Mouse (Mus musculus) forebrain, embryonic 16.5 days (tissue): ENCODE results near the gene Usp48. TPM values are rescaled to one million over a fixed set of nuclear protein-coding genes. Genes with fewer than 3 reads are reported as not detected.
"Not testable (repeated sequence)": the region's sequence is repeated elsewhere in the genome, so short reads cannot be mapped to it uniquely, and the experiment has no call there.

Experiments used
- ATAC-seq: fragments of 200-750 bp; cut with Nextera tagmentation; 2 replicates; pipeline ENCODE4 v1.8.0; 2017; ENCODE audit warnings: mild to moderate bottlenecking, moderate library complexity
- H3K27ac ChIP-seq: fragments of 300-500 bp; sonication (generic); 2 replicates; pipeline ENCODE4 v1.5.1; 2014; ENCODE audit warnings: low read length, control low read depth
- H3K27me3 ChIP-seq: fragments of 300-500 bp; sonication (generic); replicated peaks from 2 replicates; pipeline ENCODE4 v1.6.1; 2014; ENCODE audit warnings: low read length; ENCODE audit not compliant: control insufficient read depth, insufficient read depth
- H3K36me3 ChIP-seq: fragments of 300-500 bp; sonication (generic); 2 replicates; pipeline ENCODE4 v1.6.1; 2014; ENCODE audit not compliant: control insufficient read depth, insufficient read depth
- H3K4me1 ChIP-seq: fragments of 300-500 bp; sonication (generic); replicated peaks from 2 replicates; pipeline ENCODE4 v1.6.1; 2014; ENCODE audit warnings: low read length; ENCODE audit not compliant: control insufficient read depth, insufficient read depth
- H3K4me2 ChIP-seq: fragments of 300-500 bp; sonication (generic); 2 replicates; pipeline ENCODE4 v1.6.1; 2014; ENCODE audit warnings: mild to moderate bottlenecking, low read length, control low read depth
- H3K4me3 ChIP-seq: fragments of 300-500 bp; sonication (generic); replicated peaks from 2 replicates; pipeline ENCODE4 v1.5.1; 2014; ENCODE audit warnings: mild to moderate bottlenecking, low read length, control low read depth
- H3K9ac ChIP-seq: fragments of 300-500 bp; sonication (generic); replicated peaks from 2 replicates; pipeline ENCODE4 v1.6.1; 2014; ENCODE audit warnings: low read depth, low read length, control low read depth
- H3K9me3 ChIP-seq: fragments of 300-500 bp; sonication (generic); 2 replicates; pipeline ENCODE4 v1.6.1; 2016; ENCODE audit warnings: low read length; ENCODE audit not compliant: control insufficient read depth
- WGBS: fragments of 180-500 bp; shearing (Covaris S2); extraction: QIAGEN DNeasy Blood & Tissue Kit; methylation state at CpG from one replicate; pipeline ENCODE4 v1.1.7; 2014; 5-methylcytosine and 5-hydroxymethylcytosine counted together
- polyA plus RNA-seq: library from polyadenylated mRNA; unstranded; fragments of >200 nt; fragmentation: Nextera tagmentation; extraction: Ambion mirVana; gene quantifications from 2 replicates; pipeline ENCODE4 v1.2.1, GENCODE M21; 2015

Usp48 gene
- polyA plus RNA-seq, 1 experiment from 2014 or later, result 80.1 TPM

DNA sequence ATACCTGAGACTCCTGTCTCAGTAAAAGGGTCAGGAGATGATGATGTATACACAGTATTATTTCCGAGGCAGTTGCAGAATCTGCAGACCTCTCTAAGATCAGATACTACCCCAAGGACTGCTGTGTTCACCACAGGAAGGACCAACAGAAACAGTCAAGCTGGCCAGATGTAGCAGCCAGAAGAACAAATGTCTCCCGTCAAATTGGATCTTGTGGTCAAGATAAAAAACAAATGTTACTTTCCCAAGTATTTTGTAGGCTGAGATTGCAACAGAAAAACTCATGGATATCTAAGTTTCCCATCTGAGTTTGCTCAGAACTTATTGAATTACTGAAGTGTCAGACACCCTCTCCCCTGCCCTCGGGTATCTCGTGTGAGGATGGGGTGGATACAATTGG lies 13.8 kb upstream of the Usp48 start:
- H3K27me3 ChIP-seq, result no peaks in the 10 kb centered on the region; the same call in 1 of the 2 replicates
- H3K4me1 ChIP-seq, result 0 out of 2 replicates have a peak, but pooled peaks cover 4% of the 10 kb centered on the region
- H3K9ac ChIP-seq, result no peak overlapping the region
- H3K4me3 ChIP-seq, result no peak overlapping the region
- H3K27ac ChIP-seq, result no peak overlapping the region
- 57% methylated on average over 4 of the region's 4 CpGs for WGBS
- H3K9me3 ChIP-seq, result no peaks in the 10 kb centered on the region
- no peak for ATAC-seq
- H3K36me3 ChIP-seq, result no peaks in the 10 kb centered on the region
- no peak overlapping the region for H3K4me2 ChIP-seq

DNA sequence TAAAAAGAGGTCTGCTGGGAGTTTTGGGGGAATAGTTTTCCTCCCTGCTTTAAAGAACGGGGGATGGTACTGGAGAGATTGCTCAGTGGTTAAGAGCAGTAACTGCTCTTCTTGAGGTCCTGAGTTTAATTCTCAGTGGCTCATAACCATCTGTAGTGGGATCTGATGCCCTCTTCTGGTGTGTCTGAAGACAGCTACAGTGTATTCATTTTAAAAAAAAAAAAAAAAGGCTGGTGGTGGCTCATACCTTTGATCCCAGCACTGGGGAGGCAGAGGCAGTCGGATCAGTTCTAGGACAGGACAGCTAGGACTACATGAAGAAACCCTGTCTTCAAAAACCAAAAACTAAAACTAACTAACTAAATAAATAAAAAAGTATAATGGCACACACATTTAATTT lies 13.3 kb upstream of the Usp48 start:
- WGBS, result 63% methylated on average over 2 of the region's 2 CpGs
- Histone ChIP-seq H3K4me2 (no peak overlapping the region), H3K9me3 (no peaks in the 10 kb centered on the region)

DNA sequence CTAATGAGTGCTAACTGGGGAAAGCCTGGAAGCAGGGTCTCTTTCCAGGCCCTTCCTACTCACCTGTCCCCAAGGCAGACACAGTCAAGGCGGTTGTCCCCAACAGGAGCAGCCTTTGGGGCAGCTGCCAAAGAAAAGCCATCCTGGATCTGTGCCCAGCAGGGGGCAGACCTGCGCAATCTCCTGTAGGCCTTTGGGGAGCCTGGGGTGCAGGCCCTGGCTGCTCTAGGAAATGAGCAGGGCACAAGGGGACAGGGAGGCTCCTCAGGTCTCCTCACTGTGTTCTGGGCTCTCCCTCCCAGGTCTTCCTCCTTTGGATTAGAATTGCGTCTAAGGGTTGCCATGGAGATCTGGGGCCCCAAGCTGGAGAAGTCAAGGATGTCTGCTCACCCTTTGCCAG lies 11.7 kb upstream of the Usp48 start:
- H3K4me3 ChIP-seq, result no peak overlapping the region
- H3K9me3 ChIP-seq, result no peaks in the 10 kb centered on the region
- no peaks in the 10 kb centered on the region; the same call in 1 of the 2 replicates for H3K27me3 ChIP-seq
- H3K36me3 ChIP-seq, result no peaks in the 10 kb centered on the region
- no peak overlapping the region for H3K4me2 ChIP-seq
- H3K27ac ChIP-seq, result no peak overlapping the region
- WGBS, result 27% methylated on average over 3 of the region's 3 CpGs
- H3K4me1 ChIP-seq, result 0 out of 2 replicates have a peak, but pooled peaks cover 4% of the 10 kb centered on the region
- no peak for ATAC-seq
- H3K9ac ChIP-seq, result no peak overlapping the region

More for the DNA sequence above, 13.3 kb upstream of the Usp48 start:
- no peak for ATAC-seq
- Histone ChIP-seq H3K9ac (no peak overlapping the region), H3K27ac (no peak overlapping the region), H3K4me3 (no peak overlapping the region), H3K36me3 (no peaks in the 10 kb centered on the region), H3K27me3 (no peaks in the 10 kb centered on the region; the same call in 1 of the 2 replicates), H3K4me1 (0 out of 2 replicates have a peak, but pooled peaks cover 4% of the 10 kb centered on the region)

DNA sequence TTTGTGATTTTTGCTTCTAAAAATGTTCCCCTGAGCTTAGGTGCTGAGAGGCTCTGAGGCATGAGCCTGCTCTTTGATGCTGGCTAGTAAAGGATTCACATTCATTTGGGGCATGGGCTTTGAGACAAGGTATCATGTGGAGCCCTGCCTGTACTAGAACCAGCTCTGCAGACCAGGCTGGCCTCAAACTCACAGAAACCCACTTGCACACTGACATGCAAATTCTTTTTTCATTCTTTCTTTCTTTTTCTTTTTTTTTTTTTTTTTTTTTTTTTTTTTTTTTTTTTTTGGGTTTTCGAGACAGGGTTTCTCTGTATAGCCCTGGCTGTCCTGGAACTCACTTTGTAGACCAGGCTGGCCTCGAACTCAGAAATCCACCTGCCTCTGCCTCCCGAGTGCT lies 4.5 kb upstream of the Usp48 start:
- H3K36me3 ChIP-seq, H3K4me2 ChIP-seq, H3K4me3 ChIP-seq, H3K27ac ChIP-seq, H3K9ac ChIP-seq, H3K27me3 ChIP-seq, H3K9me3 ChIP-seq, ATAC-seq, H3K4me1 ChIP-seq: not testable (repeated sequence)
- WGBS, result 100% methylated on average over 1 of the region's 3 CpGs

DNA sequence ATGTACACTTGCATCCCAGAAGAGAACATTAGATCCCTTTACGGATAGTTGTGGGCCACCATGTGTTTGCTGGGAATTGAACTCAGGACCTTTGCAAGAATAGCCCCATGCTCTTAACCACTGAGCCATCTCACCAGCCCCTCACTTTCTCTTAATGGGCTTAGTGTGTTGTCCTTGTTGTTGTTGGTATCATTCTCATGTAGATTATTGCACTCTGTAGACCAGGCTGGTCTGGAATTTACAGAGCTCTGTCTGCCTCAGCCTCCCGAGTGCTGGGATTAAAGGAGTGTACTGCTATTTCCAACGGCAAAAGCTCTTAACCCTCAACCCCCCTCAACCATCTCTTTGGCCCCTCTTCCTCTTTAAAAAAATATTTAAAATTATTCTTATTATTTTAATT lies 4.0 kb upstream of the Usp48 start:
- Histone ChIP-seq H3K4me1 (no peaks in the 10 kb centered on the region), H3K4me2 (no peak overlapping the region), H3K27me3 (no peaks in the 10 kb centered on the region), H3K36me3 (no peaks in the 10 kb centered on the region), H3K9me3 (no peaks in the 10 kb centered on the region), H3K27ac (no peak overlapping the region), H3K9ac (no peak overlapping the region), H3K4me3 (no peak overlapping the region)
- WGBS, result 90% methylated on average over 3 of the region's 3 CpGs
- no peak for ATAC-seq

DNA sequence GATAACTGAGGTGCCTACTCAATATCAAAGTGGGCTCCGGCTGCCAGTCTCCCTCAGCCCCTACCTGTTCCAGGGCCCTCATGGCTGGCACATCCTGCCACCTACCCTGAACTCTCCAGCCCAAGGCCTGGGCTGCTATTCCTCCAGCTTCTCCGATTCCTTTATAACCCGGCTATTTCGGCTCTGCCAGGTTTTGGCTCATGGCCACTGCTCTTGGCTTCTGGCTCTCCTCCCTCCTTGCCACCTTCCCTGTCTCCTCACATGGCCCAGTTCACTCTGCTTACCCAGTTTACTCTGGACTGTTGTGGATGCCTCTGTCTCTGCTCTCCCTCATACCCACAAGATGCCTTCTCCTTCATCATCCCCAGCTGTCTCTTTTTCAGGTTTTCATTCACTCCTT lies 2.6 kb upstream of the Usp48 start:
- Histone ChIP-seq H3K9me3 (no peaks in the 10 kb centered on the region), H3K27ac (no peak overlapping the region), H3K4me3 (no peak overlapping the region), H3K36me3 (no peaks in the 10 kb centered on the region), H3K9ac (no peak overlapping the region), H3K27me3 (no peaks in the 10 kb centered on the region), H3K4me1 (peaks cover 13% of the 10 kb centered on the region), H3K4me2 (no peak overlapping the region)
- 80% methylated on average over 4 of the region's 4 CpGs for WGBS
- no peak for ATAC-seq

DNA sequence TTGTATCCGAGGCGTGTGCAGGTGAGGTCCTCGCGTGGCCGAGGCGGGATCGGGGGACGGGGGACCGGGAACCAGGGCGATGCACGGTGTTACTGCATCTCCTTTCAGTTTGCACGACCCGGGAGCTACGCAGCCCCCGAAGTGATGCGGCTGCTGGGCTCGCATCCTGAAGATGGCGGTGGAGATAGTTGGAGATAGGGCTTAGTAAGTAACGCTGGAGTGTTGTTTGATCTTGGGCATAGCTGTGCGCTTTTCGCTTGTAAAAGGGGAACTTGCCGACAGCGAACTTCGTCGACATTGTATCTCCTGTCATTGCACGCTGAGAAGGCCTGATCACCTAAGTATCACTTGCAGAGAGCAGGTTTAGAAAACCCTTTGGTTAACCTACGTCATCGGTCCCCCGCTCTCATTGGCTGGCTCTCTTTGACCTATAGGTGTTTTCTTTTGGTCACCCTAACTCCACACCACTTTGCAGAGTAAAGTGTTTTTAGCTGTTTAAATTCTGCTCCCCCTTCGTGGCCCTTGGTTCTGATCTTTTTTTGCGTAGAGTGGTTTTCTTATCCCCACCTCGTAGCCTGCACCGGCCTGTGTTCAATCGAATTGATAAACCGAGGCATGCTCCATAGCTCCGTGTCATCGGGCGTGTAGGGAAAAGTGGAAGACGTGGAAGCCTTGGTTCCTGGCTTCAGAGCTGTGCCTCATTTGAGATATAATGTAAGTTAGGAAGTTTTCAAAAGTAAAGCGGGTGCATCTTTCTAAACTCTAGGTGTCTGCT lies 1.1 kb downstream of the Usp48 start:
- H3K4me3 ChIP-seq, result peak overlapping the region; percentile 97
- peaks cover 21% of the 10 kb centered on the region for H3K4me1 ChIP-seq
- peak overlapping the region; percentile 88 for H3K9ac ChIP-seq
- H3K27ac ChIP-seq, result peak overlapping the region; percentile 100
- H3K36me3 ChIP-seq, result no peaks in the 10 kb centered on the region
- WGBS, result 4% methylated on average over 40 of the region's 40 CpGs
- H3K4me2 ChIP-seq, result peak overlapping the region; percentile 96
- no peaks in the 10 kb centered on the region for H3K27me3 ChIP-seq
- ATAC-seq, result no peak; the same call in 1 of the 2 replicates
- no peaks in the 10 kb centered on the region for H3K9me3 ChIP-seq

DNA sequence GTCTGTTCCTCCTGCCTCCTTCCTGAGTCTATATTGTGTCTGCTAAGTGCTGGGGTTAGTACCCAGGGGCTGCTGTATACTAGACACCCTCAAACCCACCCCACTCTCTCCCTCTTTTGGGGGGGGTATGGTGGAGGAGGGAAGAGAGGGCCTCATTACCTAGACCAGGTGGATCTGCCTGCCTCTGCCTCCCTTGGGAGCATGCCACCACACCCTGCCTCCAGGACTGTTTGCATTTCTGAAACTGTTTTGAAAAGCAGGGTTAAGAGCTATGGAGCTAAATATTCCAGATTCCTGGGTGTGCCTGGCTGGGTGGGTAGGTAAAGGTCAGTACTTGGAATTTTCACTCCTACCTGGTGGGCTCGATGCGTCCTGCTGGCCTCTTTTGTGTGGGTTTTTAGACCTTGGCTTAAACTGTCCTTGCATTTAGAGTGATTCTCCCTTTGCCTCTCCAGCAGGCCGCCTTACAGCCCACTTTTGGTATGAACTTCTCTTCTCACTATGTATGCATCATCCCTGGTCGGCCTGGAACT lies 3.6 kb downstream of the Usp48 start:
- Histone ChIP-seq H3K4me3 (no peak overlapping the region), H3K9ac (no peak overlapping the region), H3K9me3 (no peaks in the 10 kb centered on the region), H3K4me1 (peaks cover 21% of the 10 kb centered on the region), H3K36me3 (no peaks in the 10 kb centered on the region), H3K27ac (no peak overlapping the region), H3K4me2 (no peak overlapping the region), H3K27me3 (no peaks in the 10 kb centered on the region)
- ATAC-seq, result no peak
- 92% methylated on average over 4 of the region's 4 CpGs for WGBS

DNA sequence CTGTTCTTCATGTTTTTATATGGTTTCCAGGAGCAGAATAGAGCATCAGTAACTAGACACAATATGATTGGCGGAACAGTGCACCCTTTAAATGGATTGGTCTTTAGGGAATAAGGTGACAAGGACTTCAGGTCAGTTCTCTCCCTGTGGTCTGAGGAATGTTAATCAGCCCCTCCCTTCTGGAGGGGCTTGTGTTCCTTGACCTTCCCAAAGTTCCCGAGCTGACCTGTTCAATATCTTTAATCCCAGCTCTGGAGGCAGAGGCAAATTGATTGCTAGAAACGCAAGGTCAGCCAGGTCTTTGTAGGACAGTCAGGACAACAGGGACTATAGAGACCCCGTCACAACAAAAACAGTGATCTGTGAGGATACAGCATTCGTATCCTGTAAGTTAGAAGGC lies 5.0 kb downstream of the Usp48 start:
- H3K9me3 ChIP-seq, result no peaks in the 10 kb centered on the region
- no peaks in the 10 kb centered on the region for H3K36me3 ChIP-seq
- H3K27me3 ChIP-seq, result no peaks in the 10 kb centered on the region
- H3K4me2 ChIP-seq, result no peak overlapping the region
- WGBS, result 81% methylated on average over 5 of the region's 5 CpGs
- H3K9ac ChIP-seq, result no peak overlapping the region
- no peak overlapping the region for H3K4me3 ChIP-seq
- H3K4me1 ChIP-seq, result peaks cover 21% of the 10 kb centered on the region
- ATAC-seq, result no peak
- H3K27ac ChIP-seq, result no peak overlapping the region
